Mouse (Mus musculus) megakaryocyte-erythroid progenitor cell, adult 5-6 weeks (primary cell): ENCODE results near the gene Olfr320. TPM values are rescaled to one million over a fixed set of nuclear protein-coding genes. Genes with fewer than 3 reads are reported as not detected.

ENCODE experiments used
- total RNA-seq, 2 experiments: library from RNA; stranded (forward) in 1 of 2; stranded (reverse) in 1 of 2; fragments of 200-1000, 215-1000 nt in 1 of 2; fragments of >200 nt in 1 of 2; fragmentation: Nextera tagmentation in 1 of 2; gene quantifications; 2 replicates each; pipeline ENCODE4 v1.2.3; 2014 to 2017

Olfr320 gene
- total RNA-seq, 2 experiments from 2014 or later: not detected

Other genes starting within 250 kb of the Olfr320 start
- not detected in 2 replicates for gene Gm12253, start 248.5 kb upstream of the Olfr320 start, total RNA-seq (2014; fragmentation: Nextera tagmentation)
- gene Gm12253, start 248.5 kb upstream of the Olfr320 start, total RNA-seq (2017): not detected in 2 replicates
- gene Lypd9, start 228.2 kb upstream of the Olfr320 start, total RNA-seq (2014; fragmentation: Nextera tagmentation): not detected in 2 replicates
- not detected in 2 replicates for gene Lypd9, start 228.2 kb upstream of the Olfr320 start, total RNA-seq (2017)
- not detected in 2 replicates for gene Olfr30, start 218.8 kb upstream of the Olfr320 start, total RNA-seq (2014; fragmentation: Nextera tagmentation)
- gene Olfr30, start 218.8 kb upstream of the Olfr320 start, total RNA-seq (2017): not detected in 2 replicates
- not detected in 2 replicates for gene Olfr332, start 188.5 kb upstream of the Olfr320 start, total RNA-seq (2014; fragmentation: Nextera tagmentation)
- gene Olfr332, start 188.5 kb upstream of the Olfr320 start, total RNA-seq (2017): not detected in 2 replicates
- gene Olfr331, start 178.5 kb upstream of the Olfr320 start, total RNA-seq (2014; fragmentation: Nextera tagmentation): not detected in 2 replicates
- not detected in 2 replicates for gene Olfr331, start 178.5 kb upstream of the Olfr320 start, total RNA-seq (2017)
- not detected in 2 replicates for gene Olfr330, start 146.3 kb upstream of the Olfr320 start, total RNA-seq (2014; fragmentation: Nextera tagmentation)
- gene Olfr330, start 146.3 kb upstream of the Olfr320 start, total RNA-seq (2017): not detected in 2 replicates
- gene Olfr329-ps, start 134.7 kb upstream of the Olfr320 start, total RNA-seq (2014; fragmentation: Nextera tagmentation): not detected in 2 replicates
- not detected in 2 replicates for gene Olfr329-ps, start 134.7 kb upstream of the Olfr320 start, total RNA-seq (2017)
- gene Olfr328, start 125.5 kb upstream of the Olfr320 start, total RNA-seq (2014; fragmentation: Nextera tagmentation): not detected in 2 replicates
- gene Olfr328, start 125.5 kb upstream of the Olfr320 start, total RNA-seq (2017): not detected in 2 replicates
- not detected in 2 replicates for gene Olfr224, start 110.5 kb upstream of the Olfr320 start, total RNA-seq (2014; fragmentation: Nextera tagmentation)
- not detected in 2 replicates for gene Olfr224, start 110.5 kb upstream of the Olfr320 start, total RNA-seq (2017)
- not detected in 2 replicates for gene Olfr325, start 103.4 kb upstream of the Olfr320 start, total RNA-seq (2014; fragmentation: Nextera tagmentation)
- gene Olfr325, start 103.4 kb upstream of the Olfr320 start, total RNA-seq (2017): not detected in 2 replicates
- gene Olfr324, start 86.0 kb upstream of the Olfr320 start, total RNA-seq (2014; fragmentation: Nextera tagmentation): not detected in 2 replicates
- gene Olfr324, start 86.0 kb upstream of the Olfr320 start, total RNA-seq (2017): not detected in 2 replicates
- not detected in 2 replicates for gene 2210407C18Rik, start 65.0 kb upstream of the Olfr320 start, total RNA-seq (2014; fragmentation: Nextera tagmentation)
- gene 2210407C18Rik, start 65.0 kb upstream of the Olfr320 start, total RNA-seq (2017): not detected in 2 replicates
- gene Olfr323, start 50.6 kb upstream of the Olfr320 start, total RNA-seq (2014; fragmentation: Nextera tagmentation): not detected in 2 replicates
- not detected in 2 replicates for gene Olfr323, start 50.6 kb upstream of the Olfr320 start, total RNA-seq (2017)
- gene Trim58, start 40.6 kb upstream of the Olfr320 start, total RNA-seq (2014; fragmentation: Nextera tagmentation): 10.9 and 13.2 TPM in 2 replicates
- 5.3 and 8.0 TPM in 2 replicates for gene Trim58, start 40.6 kb upstream of the Olfr320 start, total RNA-seq (2017)
- not detected in 2 replicates for gene Olfr322, start 22.3 kb upstream of the Olfr320 start, total RNA-seq (2014; fragmentation: Nextera tagmentation)
- gene Olfr322, start 22.3 kb upstream of the Olfr320 start, total RNA-seq (2017): 0.15 TPM in 1 of 2 replicates, not detected in the other
- not detected in 2 replicates for gene Olfr319, start 18.1 kb downstream of the Olfr320 start, total RNA-seq (2014; fragmentation: Nextera tagmentation)
- not detected in 2 replicates for gene Olfr319, start 18.1 kb downstream of the Olfr320 start, total RNA-seq (2017)
- gene Olfr318, start 42.9 kb downstream of the Olfr320 start, total RNA-seq (2014; fragmentation: Nextera tagmentation): not detected in 2 replicates
- gene Olfr318, start 42.9 kb downstream of the Olfr320 start, total RNA-seq (2017): not detected in 2 replicates
- not detected in 2 replicates for gene Olfr317, start 58.1 kb downstream of the Olfr320 start, total RNA-seq (2014; fragmentation: Nextera tagmentation)
- gene Olfr317, start 58.1 kb downstream of the Olfr320 start, total RNA-seq (2017): not detected in 2 replicates
- gene Olfr316, start 71.6 kb downstream of the Olfr320 start, total RNA-seq (2014; fragmentation: Nextera tagmentation): not detected in 2 replicates
- not detected in 2 replicates for gene Olfr316, start 71.6 kb downstream of the Olfr320 start, total RNA-seq (2017)
- gene Olfr315, start 92.1 kb downstream of the Olfr320 start, total RNA-seq (2014; fragmentation: Nextera tagmentation): not detected in 2 replicates
- not detected in 2 replicates for gene Olfr315, start 92.1 kb downstream of the Olfr320 start, total RNA-seq (2017)
- gene Olfr314, start 101.9 kb downstream of the Olfr320 start, total RNA-seq (2014; fragmentation: Nextera tagmentation): not detected in 2 replicates
- gene Olfr314, start 101.9 kb downstream of the Olfr320 start, total RNA-seq (2017): not detected in 2 replicates
- gene Fam183b, start 120.9 kb downstream of the Olfr320 start, total RNA-seq (2014; fragmentation: Nextera tagmentation): not detected in 2 replicates
- not detected in 2 replicates for gene Fam183b, start 120.9 kb downstream of the Olfr320 start, total RNA-seq (2017)
- not detected in 2 replicates for gene Olfr313, start 133.9 kb downstream of the Olfr320 start, total RNA-seq (2014; fragmentation: Nextera tagmentation)
- gene Olfr313, start 133.9 kb downstream of the Olfr320 start, total RNA-seq (2017): not detected in 2 replicates
- not detected in 2 replicates for gene Olfr312, start 148.1 kb downstream of the Olfr320 start, total RNA-seq (2014; fragmentation: Nextera tagmentation)
- not detected in 2 replicates for gene Olfr312, start 148.1 kb downstream of the Olfr320 start, total RNA-seq (2017)
- gene Olfr311, start 158.2 kb downstream of the Olfr320 start, total RNA-seq (2014; fragmentation: Nextera tagmentation): not detected in 2 replicates
- not detected in 2 replicates for gene Olfr311, start 158.2 kb downstream of the Olfr320 start, total RNA-seq (2017)
- gene Gm12258, start 166.1 kb downstream of the Olfr320 start, total RNA-seq (2014; fragmentation: Nextera tagmentation): 3.4 and 6.6 TPM in 2 replicates
- gene Gm12258, start 166.1 kb downstream of the Olfr320 start, total RNA-seq (2017): 0.75 and 7.4 TPM in 2 replicates
- 4.5 and 7.1 TPM in 2 replicates for gene 2810021J22Rik, start 186.1 kb downstream of the Olfr320 start, total RNA-seq (2014; fragmentation: Nextera tagmentation)
- gene 2810021J22Rik, start 186.1 kb downstream of the Olfr320 start, total RNA-seq (2017): 3.5 and 4.9 TPM in 2 replicates
- 19.2 and 24.5 TPM in 2 replicates for gene Zfp39, start 223.1 kb downstream of the Olfr320 start, total RNA-seq (2014; fragmentation: Nextera tagmentation)
- 18.3 and 20.5 TPM in 2 replicates for gene Zfp39, start 223.1 kb downstream of the Olfr320 start, total RNA-seq (2017)
- gene Btnl10, start 236.8 kb downstream of the Olfr320 start, total RNA-seq (2014; fragmentation: Nextera tagmentation): 34.1 and 34.2 TPM in 2 replicates
- gene Btnl10, start 236.8 kb downstream of the Olfr320 start, total RNA-seq (2017): 11.5 and 18.8 TPM in 2 replicates